Comparison of ENCODE assay signal across 9 mouse cellular contexts in genomic region chr12:84053173-84053572, GRCm38 (mm10). TPM values are rescaled to one million over a fixed set of nuclear protein-coding genes. Genes with fewer than 3 reads are reported as not detected.
DNase-seq lines count a peak whose midpoint lies in the region; ATAC-seq and TF ChIP-seq lines count a peak whose summit lies in the region.
"Had no signal": no experiment of that assay in that cellular context is flagged by ENCODE, and none has a peak within 500 bp of the region (broad histone marks: within the 10 kb centered on the region; RNA-seq: fewer than 3 reads in every experiment).

No protein-coding gene starts in this region.

- H3K9ac ChIP-seq in heart, embryonic 16.5 days (ENCODE audit: low read length): peak overlapping the region; percentile 69

- no peak for TF ChIP-seq POLR2A in brain, embryonic 14.5 days (IDR thresholded peaks at IDR 0.05; ENCODE audit: borderline replicate concordance, extremely low read depth, insufficient read depth, insufficient read length, poor library complexity, severe bottlenecking)

- H3K36me3 ChIP-seq in heart, embryonic 10.5 days: no peaks in the 10 kb centered on the region
- H3K36me3 ChIP-seq in heart, embryonic 16.5 days (ENCODE audit: control insufficient read depth, insufficient read depth): no peaks in the 10 kb centered on the region
- H3K36me3 ChIP-seq in midbrain, embryonic 10.5 days: no peaks in the 10 kb centered on the region

- peak overlapping the region; percentile 74; the same call in 1 of the 2 replicates for H3K27ac ChIP-seq in heart, embryonic 10.5 days
- no peak overlapping the region for H3K27ac ChIP-seq in heart, embryonic 16.5 days (ENCODE audit: low read length)
- peak overlapping the region; percentile 74; the same call in 1 of the 2 replicates for H3K27ac ChIP-seq in midbrain, embryonic 10.5 days (replicated peaks)

- peak overlapping the region; percentile 59 for H3K4me3 ChIP-seq in heart, embryonic 10.5 days
- peak overlapping the region; percentile 54 for H3K4me3 ChIP-seq in heart, embryonic 16.5 days (ENCODE audit: low read length)
- peak overlapping the region; percentile 59 for H3K4me3 ChIP-seq in midbrain, embryonic 10.5 days

- peak overlapping the region; percentile 84 for H3K4me2 ChIP-seq in heart, embryonic 16.5 days (ENCODE audit: low read depth, low read length)

- no peak for TF ChIP-seq CTCF in brain, embryonic 14.5 days (IDR thresholded peaks at IDR 0.05; ENCODE audit: borderline replicate concordance, extremely low read depth, insufficient read depth, insufficient read length)

- WGBS in heart, embryonic 10.5 days: 6% methylated on average over 16 of the region's 16 CpGs
- 8% methylated on average over 16 of the region's 16 CpGs for WGBS in heart, embryonic 16.5 days
- 11% methylated on average over 16 of the region's 16 CpGs for WGBS in midbrain, embryonic 10.5 days

- H3K27me3 ChIP-seq in heart, embryonic 10.5 days (ENCODE audit: insufficient read depth, poor library complexity, severe bottlenecking): peaks cover 55% of the 10 kb centered on the region
- no peaks in the 10 kb centered on the region; the same call in 1 of the 2 replicates for H3K27me3 ChIP-seq in heart, embryonic 16.5 days (ENCODE audit: control insufficient read depth, insufficient read depth, low read length)
- H3K27me3 ChIP-seq in midbrain, embryonic 10.5 days (ENCODE audit: low read depth, poor library complexity, severe bottlenecking): peaks cover 46% of the 10 kb centered on the region

- ATAC-seq in heart, embryonic 16.5 days (replicated peaks; ENCODE audit: extremely low read depth, insufficient read depth, low FRiP score): no peak
- no peak for ATAC-seq in inflammation-experienced regulatory T-cells, adult 6 months

- H3K9me3 ChIP-seq in heart, embryonic 10.5 days: 0 out of 2 replicates have a peak, but pooled peaks cover 4% of the 10 kb centered on the region
- peaks cover 4% of the 10 kb centered on the region for H3K9me3 ChIP-seq in heart, embryonic 16.5 days (replicated peaks; ENCODE audit: control insufficient read depth, low read length)
- H3K9me3 ChIP-seq in midbrain, embryonic 10.5 days (replicated peaks): peaks cover 9% of the 10 kb centered on the region

- peaks cover 5% of the 10 kb centered on the region; the same call in 1 of the 2 replicates for H3K4me1 ChIP-seq in heart, embryonic 10.5 days
- H3K4me1 ChIP-seq in heart, embryonic 16.5 days (ENCODE audit: control insufficient read depth, insufficient read depth, low read length): 0 out of 2 replicates have a peak, but pooled peaks cover 3% of the 10 kb centered on the region
- H3K4me1 ChIP-seq in midbrain, embryonic 10.5 days: peaks cover 10% of the 10 kb centered on the region

- DNase-seq in heart, embryonic 10.5 days (ENCODE audit: low spot score): no peak
- no peak for DNase-seq in heart, adult 8-10 months (ENCODE audit: low spot score)
- peak; percentile 34 for DNase-seq in brain, embryonic 14.5 days (ENCODE audit: low read depth)
- DNase-seq in midbrain, embryonic 10.5 days (ENCODE audit: low spot score): no peak
- no peak for DNase-seq in adrenal gland, postnatal 36 days
- DNase-seq in gastrocnemius, adult 8-10 months (ENCODE audit: low spot score in 2 of 2): no peak

RNA-seq across cellular contexts. Expression of gene Acot3, which starts 1.2 kb away (rescaled TPM):
- polyA plus RNA-seq in heart, embryonic 10.5 days (2016; fragmentation: Nextera tagmentation; extraction: Ambion mirVana): 0.34 and 0.60 TPM in 2 replicates
- total RNA-seq in heart, adult 8-10 months (2022): 1 to 10 TPM in 1 of 4 experiments, under 1 TPM in 3; 0.38 to 1.4 (median 0.95) TPM
- polyA plus RNA-seq in brain, embryonic 14.5 days (2012; rRNA removed): 0.21 and 0.36 TPM in 2 replicates
- 0.70 and 0.92 TPM in 2 replicates for polyA plus RNA-seq in heart, embryonic 16.5 days (2015; fragmentation: Nextera tagmentation; extraction: Ambion mirVana)
- polyA plus RNA-seq in midbrain, embryonic 10.5 days (2016; fragmentation: Nextera tagmentation; extraction: Ambion mirVana): 0.16 and 0.31 TPM in 2 replicates
- not detected for polyA plus RNA-seq in inflammation-experienced regulatory T-cells, adult 6 months (2017; shearing (Covaris generic))
- total RNA-seq in adrenal gland, postnatal 36 days (2021): 1 to 10 TPM in 1 of 2 experiments, not detected in 1; 1.3 TPM
- not detected for total RNA-seq in gastrocnemius, adult 8-10 months (2022)
- polyA plus RNA-seq: large intestine, adult 2 months had no signal

RNA-seq across cellular contexts. Expression of gene Gm49366, which starts 14.4 kb away (rescaled TPM):
- polyA plus RNA-seq in heart, embryonic 10.5 days (2016; fragmentation: Nextera tagmentation; extraction: Ambion mirVana): not detected in 2 replicates
- total RNA-seq in heart, adult 8-10 months (2022): under 1 TPM in 1 of 4 experiments, not detected in 3; 0.81 TPM
- 0.49 TPM in 1 of 2 replicates, not detected in the other for polyA plus RNA-seq in brain, embryonic 14.5 days (2012; rRNA removed)
- polyA plus RNA-seq in heart, embryonic 16.5 days (2015; fragmentation: Nextera tagmentation; extraction: Ambion mirVana): not detected in 2 replicates
- polyA plus RNA-seq in midbrain, embryonic 10.5 days (2016; fragmentation: Nextera tagmentation; extraction: Ambion mirVana): not detected in 2 replicates
- not detected for polyA plus RNA-seq in inflammation-experienced regulatory T-cells, adult 6 months (2017; shearing (Covaris generic))
- total RNA-seq in adrenal gland, postnatal 36 days (2021): not detected
- not detected for total RNA-seq in gastrocnemius, adult 8-10 months (2022)
- polyA plus RNA-seq: large intestine, adult 2 months had no signal

RNA-seq across cellular contexts. Expression of gene Acot4, which starts 15.0 kb away (rescaled TPM):
- polyA plus RNA-seq in heart, embryonic 10.5 days (2016; fragmentation: Nextera tagmentation; extraction: Ambion mirVana): 0.37 and 0.72 TPM in 2 replicates
- 1 to 10 TPM in 3 of 4 experiments, under 1 TPM in 1; 0.73 to 1.5 (median 1.3) TPM for total RNA-seq in heart, adult 8-10 months (2022)
- polyA plus RNA-seq in brain, embryonic 14.5 days (2012; rRNA removed): 0.21 and 0.45 TPM in 2 replicates
- polyA plus RNA-seq in heart, embryonic 16.5 days (2015; fragmentation: Nextera tagmentation; extraction: Ambion mirVana): 0.66 and 0.96 TPM in 2 replicates
- polyA plus RNA-seq in midbrain, embryonic 10.5 days (2016; fragmentation: Nextera tagmentation; extraction: Ambion mirVana): 0.06 and 0.21 TPM in 2 replicates
- under 1 TPM in 1 of 3 experiments, not detected in 2; 0.16 TPM for polyA plus RNA-seq in inflammation-experienced regulatory T-cells, adult 6 months (2017; shearing (Covaris generic))
- 1 to 10 TPM in 1 of 2 experiments, under 1 TPM in 1; 0.96 to 4.6 TPM for total RNA-seq in adrenal gland, postnatal 36 days (2021)
- total RNA-seq in gastrocnemius, adult 8-10 months (2022): under 1 TPM in 3 of 4 experiments, not detected in 1; 0.07 to 0.16 (median 0.16) TPM

RNA-seq across cellular contexts. Expression of gene Acot5, which starts 16.0 kb away (rescaled TPM):
- 0.11 TPM in 1 of 2 replicates, not detected in the other for polyA plus RNA-seq in heart, embryonic 10.5 days (2016; fragmentation: Nextera tagmentation; extraction: Ambion mirVana)
- total RNA-seq in heart, adult 8-10 months (2022): not detected
- polyA plus RNA-seq in brain, embryonic 14.5 days (2012; rRNA removed): 0.07 TPM in 1 of 2 replicates, not detected in the other
- 0.14 and 0.22 TPM in 2 replicates for polyA plus RNA-seq in heart, embryonic 16.5 days (2015; fragmentation: Nextera tagmentation; extraction: Ambion mirVana)
- not detected in 2 replicates for polyA plus RNA-seq in midbrain, embryonic 10.5 days (2016; fragmentation: Nextera tagmentation; extraction: Ambion mirVana)
- polyA plus RNA-seq in inflammation-experienced regulatory T-cells, adult 6 months (2017; shearing (Covaris generic)): not detected
- total RNA-seq in adrenal gland, postnatal 36 days (2021): under 1 TPM; 0.23 to 0.40 TPM
- under 1 TPM in 2 of 4 experiments, not detected in 2; 0.22 TPM for total RNA-seq in gastrocnemius, adult 8-10 months (2022)

RNA-seq across cellular contexts. Expression of gene Acot1, which starts 43.9 kb away (rescaled TPM):
- polyA plus RNA-seq in heart, embryonic 10.5 days (2016; fragmentation: Nextera tagmentation; extraction: Ambion mirVana): 15.3 and 23.3 TPM in 2 replicates
- 10 to 100 TPM; 29.0 to 59.1 (median 44.3) TPM for total RNA-seq in heart, adult 8-10 months (2022)
- 45.3 and 47.0 TPM in 2 replicates for polyA plus RNA-seq in brain, embryonic 14.5 days (2012; rRNA removed)
- 31.0 and 34.0 TPM in 2 replicates for polyA plus RNA-seq in heart, embryonic 16.5 days (2015; fragmentation: Nextera tagmentation; extraction: Ambion mirVana)
- polyA plus RNA-seq in midbrain, embryonic 10.5 days (2016; fragmentation: Nextera tagmentation; extraction: Ambion mirVana): 46.6 and 52.5 TPM in 2 replicates
- not detected for polyA plus RNA-seq in inflammation-experienced regulatory T-cells, adult 6 months (2017; shearing (Covaris generic))
- total RNA-seq in adrenal gland, postnatal 36 days (2021): 10 to 100 TPM in 1 of 2 experiments, 1 to 10 TPM in 1; 5.0 to 22.7 TPM
- 1 to 10 TPM; 2.5 to 5.3 (median 3.4) TPM for total RNA-seq in gastrocnemius, adult 8-10 months (2022)
